In genomic region chr7:138907043-138907442, GRCm38 (mm10) we compare ENCODE assay signal across 9 mouse cellular contexts. TPM values are rescaled to one million over a fixed set of nuclear protein-coding genes. Genes with fewer than 3 reads are reported as not detected.
DNase-seq lines count a peak whose midpoint lies in the region; TF ChIP-seq lines count a peak whose summit lies in the region.
"Had no signal": no experiment of that assay in that cellular context is flagged by ENCODE, and none has a peak within 500 bp of the region (broad histone marks: within the 10 kb centered on the region; RNA-seq: fewer than 3 reads in every experiment).

No protein-coding gene starts in this region.

- peaks cover 14% of the 10 kb centered on the region for H3K36me3 ChIP-seq in heart, adult 2 months (ENCODE audit: control insufficient read depth, insufficient read depth, low read length)
- no peaks in the 10 kb centered on the region for H3K36me3 ChIP-seq in kidney, adult 2 months (ENCODE audit: control insufficient read depth, insufficient read depth, low read length)

- no peaks in the 10 kb centered on the region for H3K27me3 ChIP-seq in heart, adult 2 months (ENCODE audit: control insufficient read depth, insufficient read depth, low read length)
- H3K27me3 ChIP-seq in kidney, adult 2 months (replicated peaks; ENCODE audit: control insufficient read depth, insufficient read depth, low read length), result no peaks in the 10 kb centered on the region

- H3K9ac ChIP-seq in heart, adult 2 months (ENCODE audit: low read depth, low read length), result peak overlapping the region; percentile 45

- H3K4me1 ChIP-seq in heart, adult 2 months (ENCODE audit: control insufficient read depth, insufficient read depth, low read length), result peaks cover 13% of the 10 kb centered on the region
- peaks cover 43% of the 10 kb centered on the region for H3K4me1 ChIP-seq in kidney, adult 2 months (ENCODE audit: control insufficient read depth, insufficient read depth, low read length)

- 7% methylated on average over 7 of the region's 7 CpGs for WGBS in heart, adult 2 months
- 18% methylated on average over 7 of the region's 7 CpGs for WGBS in kidney, adult 2 months

- DNase-seq in 3T3-L1 (ENCODE audit: low read depth, low spot score) (peak; percentile 82), MN1 (ENCODE audit: low spot score) (peak; percentile 45)
- peak; percentile 79 for DNase-seq in embryo, embryonic 10.5 days (ENCODE audit: low spot score)
- peak; percentile 71 to 74 for DNase-seq in heart, adult 2 months
- DNase-seq in kidney, adult 2 months, result peak; percentile 71
- peak; percentile 70 to 82 for DNase-seq in lung, adult 18-20 months
- peak; percentile 68 for DNase-seq in retina, adult 2 months (ENCODE audit: low read depth, low spot score)
- no peak for DNase-seq in B cell, adult 2 months

- TF ChIP-seq EP300 in heart, adult 2 months (IDR thresholded peaks at IDR 0.05; ENCODE audit: insufficient read depth, low read depth, low read length), result peak; percentile 60; the same call in 1 of the 2 replicates

- H3K4me3 ChIP-seq in heart, adult 2 months, result peak overlapping the region; percentile 96
- H3K4me3 ChIP-seq in kidney, adult 2 months (ENCODE audit: insufficient read depth, low read depth, low read length), result peak overlapping the region; percentile 16

- H3K79me2 ChIP-seq in heart, adult 2 months (replicated peaks; ENCODE audit: control insufficient read depth, insufficient read depth, low read length), result peaks cover 6% of the 10 kb centered on the region

- intact Hi-C loops in heart, adult 2 months (cut with DNase I), result loop anchor here (2.0 to 5.0 kb wide), 3 partner anchors 16 to 60 kb away; partner anchors contain the start of genes Mapk1ip1 and Ppp2r2d

- no peak for TF ChIP-seq CTCF in heart, adult 2 months (IDR thresholded peaks at IDR 0.05)
- no peak for TF ChIP-seq CTCF in kidney, adult 2 months (conservative IDR thresholded peaks at IDR 0.05; ENCODE audit: insufficient read depth, insufficient read length, low read depth, low read length)

- peak; percentile 75 for TF ChIP-seq POLR2A in heart, adult 2 months (IDR thresholded peaks at IDR 0.05; ENCODE audit: insufficient read depth, low read depth, low read length)
- no peak for TF ChIP-seq POLR2A in kidney, adult 2 months (IDR thresholded peaks at IDR 0.05; ENCODE audit: low read depth, low read length)

- H3K27ac ChIP-seq in heart, adult 2 months, result peak overlapping the region; percentile 94
- peak overlapping the region; percentile 24; the same call in 1 of the 2 replicates for H3K27ac ChIP-seq in kidney, adult 2 months (ENCODE audit: insufficient read depth, low read depth, low read length)

RNA-seq across cellular contexts. Expression of gene Bnip3, which starts 2.3 kb away (rescaled TPM):
- total RNA-seq in heart, adult 2 months (2021), result 100 to 1,000 TPM; 270 to 401 TPM
- 48.7 and 100 TPM in 2 replicates for polyA plus RNA-seq in heart, adult 2 months (2012; rRNA removed)
- polyA plus RNA-seq in kidney, adult 2 months (2012; rRNA removed), result 69.2 and 70.5 TPM in 2 replicates

RNA-seq across cellular contexts. Expression of gene Jakmip3, which starts 33.5 kb away (rescaled TPM):
- under 1 TPM; 0.13 to 0.14 TPM for total RNA-seq in heart, adult 2 months (2021)
- polyA plus RNA-seq in heart, adult 2 months (2012; rRNA removed), result 0.16 and 0.26 TPM in 2 replicates
- 0.03 and 0.06 TPM in 2 replicates for polyA plus RNA-seq in kidney, adult 2 months (2012; rRNA removed)
- total RNA-seq: gastrocnemius, postnatal 4 days had no signal

Comparison
In these comparisons a context has a peak if more than half of its experiments do, and no peak if none do; other contexts are left out.
1. DNase-seq: peak in 3T3-L1 (single experiment), MN1 (single experiment), embryo, embryonic 10.5 days (single experiment), heart, adult 2 months (2 of 2), kidney, adult 2 months (single experiment), lung, adult 18-20 months (2 of 2) and retina, adult 2 months (single experiment); none in B cell, adult 2 months (0 of 2).